Mouse (Mus musculus) brain, embryonic 14.5 days (tissue): ENCODE results near the gene Vav3.

Source experiments
- CTCF ChIP-seq: fragments of 200-500 bp; IDR thresholded peaks from 2 replicates; pipeline ENCODE4 v1.5.1; 2012; ENCODE audit warnings: inconsistent platforms, mild to moderate bottlenecking, moderate library complexity, borderline replicate concordance; ENCODE audit not compliant: insufficient read depth, insufficient read length; ENCODE audit errors: extremely low read depth
- POLR2A ChIP-seq: fragments of 200-500 bp; IDR thresholded peaks from 2 replicates; pipeline ENCODE4 v1.6.1; 2012; ENCODE audit warnings: mild to moderate bottlenecking, inconsistent platforms, borderline replicate concordance; ENCODE audit not compliant: poor library complexity, insufficient read depth, insufficient read length, severe bottlenecking; ENCODE audit errors: extremely low read depth

DNA sequence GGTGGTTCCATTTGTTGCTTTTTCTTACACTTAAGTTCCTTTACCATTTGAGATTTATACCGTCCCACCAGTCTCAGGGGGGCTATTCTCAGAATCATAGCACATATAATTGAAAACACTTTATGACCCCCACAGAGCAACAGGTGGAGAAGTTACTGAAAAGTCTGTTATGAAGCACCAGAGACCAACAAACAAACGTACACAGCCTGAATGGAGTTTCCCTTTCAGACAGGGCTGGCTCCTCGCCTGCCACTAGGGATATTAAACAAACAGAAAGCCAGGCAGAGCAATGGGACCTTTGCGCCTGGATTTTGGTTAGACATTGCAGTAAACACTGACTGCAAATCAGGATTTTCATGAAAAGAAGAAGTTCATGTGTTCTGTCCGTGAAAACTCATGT lies 341.4 kb downstream of the Vav3 start:
- no peak for TF ChIP-seq CTCF
- no peak for TF ChIP-seq POLR2A
